Mouse (Mus musculus): ENCODE data around the gene Paqr5.

GRCm38 (mm10) chr9:61933333-61933732 is 93.3 kb downstream of the Paqr5 start:
- no peak for TF ChIP-seq CTCF (IDR thresholded peaks at IDR 0.05; ENCODE audit: insufficient read depth, low read length)
- TF ChIP-seq POLR2A (IDR thresholded peaks at IDR 0.05; ENCODE audit: borderline replicate concordance, extremely low read depth, low read depth, low read length) = no peak

Data from lung, adult 2 months (tissue).